Mouse (Mus musculus) kidney, adult 9 months (tissue): ENCODE measurements at regions not wholly inside any gene's neighbourhood (a gene's known extent, or its start where the extent isn't known, plus 50 kb on each side); places are given as distances from the start of the nearest gene placed in this dataset.
A peak's percentile ranks its signal among the peaks of the same experiment; 100 is the strongest.

Experiments used
- DNase-seq: peaks from one replicate; pipeline ENCODE4 v3.0.0; 2022

DNA sequence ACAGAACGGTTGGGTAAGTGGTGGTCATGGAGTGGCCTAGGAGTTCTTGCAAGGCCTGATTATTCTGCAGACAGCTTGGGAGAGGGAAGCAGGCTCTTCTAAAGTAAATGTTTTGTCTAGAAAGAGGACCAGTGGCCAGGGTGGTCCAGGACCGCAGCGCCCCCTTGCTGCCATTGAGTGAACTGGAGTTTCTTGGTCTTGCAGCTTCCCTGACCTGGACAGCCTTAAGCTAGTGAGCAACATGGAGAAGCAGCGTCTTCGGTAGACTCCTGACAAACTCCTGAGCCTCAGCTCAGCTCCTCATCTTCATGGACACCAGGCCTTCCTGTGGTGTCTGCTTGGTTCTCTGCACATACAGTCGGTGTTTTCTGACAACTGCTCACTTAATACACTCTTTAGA, 376.4 kb downstream of the Nkx6-1 start:
- DNase-seq = peak; percentile 50

DNA sequence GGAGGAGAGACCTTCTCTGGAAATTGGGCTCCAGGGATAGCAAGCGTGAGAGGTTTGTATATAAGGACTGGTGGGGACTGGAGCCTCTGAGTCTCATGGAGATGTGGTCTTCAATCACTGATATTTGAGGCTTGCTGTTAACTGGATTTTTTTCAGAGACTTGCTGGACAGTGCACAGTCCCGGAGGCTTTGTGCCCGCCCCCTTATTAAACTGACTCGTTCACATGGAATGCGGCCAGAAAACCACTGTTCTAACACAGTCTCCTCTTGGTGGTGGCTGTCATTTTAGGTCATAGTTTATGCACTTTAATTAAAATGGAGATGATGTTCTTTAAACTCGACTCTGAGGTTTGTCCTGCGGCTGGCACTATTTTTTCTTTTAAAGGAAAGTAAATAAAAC, 378.9 kb downstream of the Nkx6-1 start:
- no peak for DNase-seq

DNA sequence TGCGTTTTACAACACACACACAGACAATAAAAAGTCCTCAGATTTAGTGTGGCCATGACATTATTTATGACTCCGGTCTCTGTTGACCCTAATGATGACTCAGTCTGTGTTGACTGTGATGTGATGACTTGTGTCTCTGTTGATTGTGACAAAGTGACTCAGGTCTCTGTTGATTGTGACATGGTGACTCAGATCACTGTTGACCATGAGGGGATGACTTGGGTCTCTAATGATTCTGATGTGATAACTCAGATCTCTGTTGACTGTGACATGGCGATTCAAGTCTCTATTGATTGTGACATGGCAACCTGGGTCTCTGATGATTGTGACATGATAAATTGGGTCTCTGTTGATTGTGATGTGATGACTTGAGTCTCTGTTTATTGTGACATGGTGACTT, 405.0 kb downstream of the Gpat3 start:
- DNase-seq = no peak

DNA sequence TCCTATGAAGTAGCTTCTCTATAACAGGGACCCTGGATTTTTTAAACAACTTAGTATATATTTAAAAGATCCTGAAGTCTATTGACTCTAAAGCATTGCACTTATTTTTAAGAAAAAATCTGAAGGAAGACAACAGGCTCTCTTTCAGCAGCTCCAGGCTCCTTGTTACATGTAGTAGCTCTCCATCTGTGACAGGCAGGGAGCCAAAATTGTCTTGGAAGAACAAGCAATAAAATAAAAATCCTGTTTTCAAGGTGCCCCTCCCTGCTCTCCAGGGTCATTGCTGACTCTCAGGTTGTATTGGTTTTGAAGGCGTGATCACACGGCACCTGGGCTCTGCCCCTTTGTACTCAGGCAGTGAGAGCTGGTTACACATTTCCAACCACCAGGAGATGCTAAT, 397.1 kb downstream of the Gpat3 start:
- DNase-seq = no peak

DNA sequence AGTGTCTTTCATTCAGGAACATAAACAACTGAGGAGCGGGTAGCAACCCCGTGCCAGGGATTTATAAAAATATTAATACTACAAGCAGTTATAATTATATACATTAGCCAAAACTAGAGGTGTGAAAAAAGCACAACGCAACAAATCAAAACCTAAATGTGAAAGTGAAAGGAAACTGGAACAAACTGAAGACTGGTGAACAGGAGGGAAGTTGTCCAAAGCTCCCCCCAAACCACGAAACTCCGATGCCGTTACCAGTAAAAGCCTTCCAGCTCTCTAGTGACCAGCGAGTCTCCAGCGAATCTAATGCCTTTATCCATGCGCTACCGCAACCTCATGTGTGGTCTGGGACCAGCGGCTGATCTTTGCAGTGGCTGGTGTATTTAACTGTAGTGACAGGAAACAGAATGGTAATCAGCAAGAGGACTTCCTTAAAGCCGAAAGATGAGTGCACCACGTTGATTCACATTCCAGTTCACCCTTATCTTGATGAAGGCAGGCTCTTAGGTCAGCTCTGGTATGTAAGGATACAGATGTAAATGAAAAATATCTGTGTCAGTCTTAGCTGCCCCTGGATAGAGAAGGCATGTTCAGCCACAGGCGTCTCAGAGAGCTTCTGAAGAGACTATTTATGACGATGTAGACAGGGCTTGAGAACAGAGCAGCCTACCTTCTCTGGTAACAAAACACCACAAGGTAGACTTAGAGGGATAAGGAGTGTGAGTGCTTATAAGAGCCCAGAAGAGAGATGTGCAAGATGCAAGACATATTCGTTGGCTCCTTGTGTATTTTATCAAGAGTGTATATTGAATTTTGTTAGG, 394.0 kb downstream of the Gpat3 start:
- no peak for DNase-seq

DNA sequence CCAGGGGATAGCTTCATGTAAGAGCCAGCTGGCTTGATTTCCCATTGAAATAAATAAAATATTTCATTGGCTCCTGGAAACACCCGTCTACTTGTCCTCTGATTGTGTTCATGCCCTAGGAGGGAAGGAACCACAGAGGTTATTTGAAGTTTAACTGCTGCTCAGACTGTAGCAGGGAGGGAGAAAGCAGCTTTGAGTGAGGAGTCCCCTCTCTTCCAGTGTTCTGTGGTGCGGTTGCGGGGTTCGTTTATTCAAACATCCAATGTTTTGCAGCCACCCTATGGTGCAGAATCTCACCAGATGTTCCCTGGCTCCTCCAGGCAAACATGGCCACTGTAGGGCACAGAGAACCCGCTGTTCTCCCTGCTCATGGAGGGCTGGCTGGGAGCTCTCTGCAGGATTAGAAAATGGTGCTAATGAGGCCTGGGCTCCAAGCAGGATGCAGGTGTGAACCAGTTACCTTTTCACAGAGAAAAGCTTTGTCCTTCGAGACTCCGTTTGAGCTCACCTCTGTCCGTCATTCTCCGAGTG, 390.7 kb downstream of the Gpat3 start:
- DNase-seq = no peak

DNA sequence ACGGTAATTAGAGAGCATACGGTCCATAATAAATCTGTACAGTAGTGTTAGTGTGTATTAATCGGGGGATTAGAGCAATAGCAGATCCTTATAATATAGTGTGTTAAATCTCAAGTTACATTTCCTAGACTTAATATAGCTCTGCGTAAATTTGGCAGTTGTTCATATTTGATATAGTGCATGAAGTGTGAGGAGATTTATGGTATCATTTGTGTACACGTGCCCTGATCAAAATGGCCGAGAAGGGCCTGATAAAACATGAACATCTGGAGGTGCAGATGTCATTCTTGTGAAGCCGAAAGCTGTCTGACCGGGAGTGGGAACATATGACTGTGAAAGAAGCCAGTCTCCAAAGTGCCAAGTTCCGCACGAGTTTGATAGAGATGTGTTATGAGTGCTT, 376.9 kb downstream of the Gpat3 start:
- DNase-seq = no peak

DNA sequence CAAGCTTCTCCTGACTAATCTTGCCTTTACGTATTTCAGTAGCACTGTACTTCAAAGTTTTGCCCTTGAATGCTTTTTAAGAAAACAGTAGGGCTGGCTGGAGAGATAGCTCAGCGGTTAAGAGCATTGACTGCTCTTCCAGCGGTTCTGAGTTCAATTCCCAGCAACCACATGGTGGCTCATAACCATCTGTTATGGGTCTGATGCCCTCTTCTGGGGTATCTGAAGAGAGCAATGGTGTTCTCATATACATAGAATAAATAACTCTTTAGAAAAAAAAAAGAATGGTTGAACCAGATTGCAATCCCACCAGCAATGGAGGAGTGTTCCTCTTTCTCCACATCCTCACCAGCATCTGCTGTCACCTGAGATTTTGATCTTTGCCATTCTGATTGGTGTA, 372.6 kb downstream of the Gpat3 start:
- no peak for DNase-seq

DNA sequence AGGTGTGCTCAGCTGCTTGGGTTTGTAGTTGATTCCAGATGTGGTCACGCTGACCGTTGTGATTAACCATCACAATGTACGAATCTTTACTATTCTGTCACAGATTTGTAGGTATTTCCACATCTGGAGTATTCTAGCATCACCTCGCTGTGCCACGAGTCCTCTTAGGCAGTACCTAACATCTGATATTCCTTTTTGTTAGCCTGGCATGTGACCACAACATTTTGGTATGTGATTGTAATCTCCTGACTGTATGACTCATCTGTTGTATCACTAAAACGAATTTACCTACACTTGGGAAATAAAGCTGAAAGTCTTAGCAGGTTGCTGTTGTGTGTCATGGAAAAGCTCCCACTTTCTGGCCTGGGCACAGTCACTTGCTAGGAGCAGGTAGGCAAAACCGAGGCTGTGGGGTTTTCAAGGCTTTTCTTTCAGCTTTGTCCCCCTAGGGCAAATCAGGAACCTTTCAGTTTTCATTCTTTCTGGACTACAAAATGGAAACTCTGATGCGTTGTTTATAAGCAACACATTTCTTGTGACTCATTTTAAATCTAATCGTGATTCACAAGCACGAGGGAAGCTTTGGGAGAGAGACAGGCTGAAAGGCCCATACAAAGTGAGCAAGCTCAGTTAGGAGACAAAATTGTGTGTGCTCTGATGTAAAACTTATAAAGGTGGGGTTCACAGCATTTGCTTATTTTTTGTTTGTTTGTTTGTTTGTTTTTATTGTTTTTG, 371.5 kb downstream of the Gpat3 start:
- no peak for DNase-seq

DNA sequence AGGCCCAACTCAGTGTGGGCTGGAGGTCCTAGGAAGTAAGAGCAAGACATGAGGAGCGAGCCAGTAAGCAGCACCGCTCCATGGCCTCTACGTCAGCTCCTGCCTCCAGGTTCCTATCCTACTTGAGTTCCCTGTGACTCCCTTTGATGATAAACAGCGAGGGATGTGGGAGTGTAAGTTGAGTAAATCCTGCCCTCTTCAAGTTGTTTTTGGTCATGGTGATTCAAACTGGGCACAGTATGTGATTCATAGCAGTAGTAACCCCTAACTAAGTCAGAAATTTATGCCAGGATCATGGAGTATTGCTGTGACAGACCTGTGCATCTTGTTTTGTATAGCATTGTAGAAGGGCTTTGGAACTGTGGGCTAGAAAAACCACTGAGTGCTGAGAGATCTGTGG, 366.5 kb downstream of the Gpat3 start:
- DNase-seq = no peak

DNA sequence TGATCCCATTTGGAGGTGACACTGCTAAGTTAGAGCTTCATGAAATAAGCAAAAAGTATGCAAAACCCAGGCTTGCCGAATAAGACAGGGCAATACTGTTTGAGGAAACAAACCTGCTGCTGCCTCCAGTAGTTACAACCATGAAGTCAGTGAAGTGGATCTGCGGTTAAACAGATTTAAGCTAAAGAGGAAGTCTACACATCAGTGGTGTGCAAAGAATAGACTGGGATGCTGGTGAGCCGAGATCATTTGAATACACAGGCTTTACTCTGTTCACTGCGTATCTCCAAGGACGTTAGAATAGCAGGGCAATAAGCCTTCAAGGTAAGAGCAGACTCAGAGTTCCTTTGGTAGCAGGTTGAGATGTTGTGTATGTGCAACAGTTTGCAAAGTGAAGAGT, 362.6 kb downstream of the Gpat3 start:
- DNase-seq = no peak

DNA sequence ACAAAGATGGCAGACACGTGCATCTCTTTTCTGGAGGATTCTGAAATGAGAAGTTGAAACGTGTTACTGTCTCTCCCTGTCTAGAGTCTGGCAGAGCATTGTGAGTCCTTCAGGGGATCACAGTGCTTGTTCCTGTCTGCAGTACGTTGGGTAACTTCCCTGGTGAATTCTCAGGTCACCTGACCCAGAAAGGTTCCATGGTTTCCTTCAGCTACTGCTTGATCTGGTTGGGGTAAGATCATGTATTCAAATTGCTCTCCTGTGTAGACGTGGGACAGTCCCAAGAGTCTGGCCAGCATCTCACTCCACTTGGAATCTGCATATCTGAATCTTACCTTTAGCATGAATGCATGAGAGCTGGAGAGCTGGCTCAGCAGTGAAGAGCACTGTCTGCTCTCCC, 350.0 kb downstream of the Gpat3 start:
- no peak for DNase-seq

DNA sequence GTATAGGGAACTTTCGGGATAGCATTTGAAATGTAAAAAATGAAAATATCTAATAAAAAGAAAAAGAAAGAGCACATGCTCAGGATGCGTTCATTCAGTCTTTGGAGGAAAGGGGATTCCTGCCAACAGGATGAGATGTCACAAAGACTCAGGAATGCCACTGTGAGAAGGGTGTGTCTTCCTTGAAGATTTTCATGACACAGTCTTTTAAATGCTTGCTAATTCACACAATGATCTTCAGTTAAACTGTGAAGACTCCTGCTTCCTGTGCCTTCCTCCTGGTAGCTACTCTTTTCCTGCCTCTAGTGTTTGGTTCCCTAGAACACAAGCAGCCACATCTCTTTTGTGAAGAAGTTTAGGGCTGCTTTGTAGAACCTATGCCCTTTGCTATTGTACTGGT, 345.5 kb downstream of the Gpat3 start:
- DNase-seq = no peak

DNA sequence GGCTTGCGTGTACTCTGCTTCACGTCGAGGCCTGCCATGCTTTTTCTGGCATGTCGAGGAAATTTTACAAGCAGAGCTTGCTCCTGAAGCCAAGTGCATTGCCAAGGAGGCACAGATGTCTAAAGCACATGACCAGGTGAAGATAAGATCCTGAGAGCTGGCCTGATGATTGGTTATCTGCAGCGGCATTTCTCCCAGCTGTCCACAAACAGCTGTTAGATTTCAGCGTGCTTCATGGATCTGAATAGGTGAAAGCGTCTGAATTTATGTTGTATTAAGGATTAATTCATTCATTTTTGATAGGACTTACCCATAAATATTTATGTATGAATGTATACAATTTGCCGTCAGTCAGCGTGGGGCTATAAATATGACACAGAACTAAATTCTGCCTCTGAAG, 327.7 kb downstream of the Gpat3 start:
- DNase-seq = no peak

DNA sequence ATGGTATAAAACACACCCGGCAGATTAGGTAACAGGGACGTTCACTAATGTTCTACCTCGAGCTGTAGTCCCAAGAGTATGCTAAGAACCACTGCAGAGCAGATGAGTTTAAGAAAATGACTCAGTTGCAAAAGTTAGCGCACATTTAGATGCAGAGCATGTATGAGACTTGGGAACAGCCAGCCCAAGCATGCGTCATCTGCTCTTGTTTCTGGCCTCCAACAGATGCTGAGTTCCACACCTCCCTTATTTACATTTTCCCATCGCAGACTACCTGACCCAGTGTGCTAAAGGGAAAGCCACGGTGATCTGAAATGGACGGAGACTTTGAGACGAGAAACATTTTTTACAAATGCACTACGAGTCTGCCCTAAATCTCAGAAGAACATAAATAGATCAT, 327.3 kb downstream of the Gpat3 start:
- no peak for DNase-seq

DNA sequence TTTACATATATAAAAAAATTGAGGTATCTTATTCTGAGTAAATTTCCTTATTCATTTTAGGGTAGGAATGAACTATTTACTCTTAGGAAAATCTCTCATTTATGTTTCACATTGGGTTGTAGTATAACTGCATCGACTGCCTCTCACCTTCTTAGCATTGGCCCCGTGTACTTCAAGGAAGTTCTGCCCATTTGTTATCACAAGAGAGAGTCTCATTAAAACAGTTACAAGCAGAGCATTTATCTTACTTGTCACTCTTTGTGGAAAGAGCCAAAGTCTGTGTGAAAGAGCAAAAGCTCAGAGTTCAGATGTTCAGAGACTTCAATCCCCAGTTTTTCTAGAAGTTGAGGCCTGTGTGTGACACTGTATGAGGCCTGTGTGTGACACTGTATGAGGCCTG, 323.6 kb downstream of the Gpat3 start:
- DNase-seq = no peak

DNA sequence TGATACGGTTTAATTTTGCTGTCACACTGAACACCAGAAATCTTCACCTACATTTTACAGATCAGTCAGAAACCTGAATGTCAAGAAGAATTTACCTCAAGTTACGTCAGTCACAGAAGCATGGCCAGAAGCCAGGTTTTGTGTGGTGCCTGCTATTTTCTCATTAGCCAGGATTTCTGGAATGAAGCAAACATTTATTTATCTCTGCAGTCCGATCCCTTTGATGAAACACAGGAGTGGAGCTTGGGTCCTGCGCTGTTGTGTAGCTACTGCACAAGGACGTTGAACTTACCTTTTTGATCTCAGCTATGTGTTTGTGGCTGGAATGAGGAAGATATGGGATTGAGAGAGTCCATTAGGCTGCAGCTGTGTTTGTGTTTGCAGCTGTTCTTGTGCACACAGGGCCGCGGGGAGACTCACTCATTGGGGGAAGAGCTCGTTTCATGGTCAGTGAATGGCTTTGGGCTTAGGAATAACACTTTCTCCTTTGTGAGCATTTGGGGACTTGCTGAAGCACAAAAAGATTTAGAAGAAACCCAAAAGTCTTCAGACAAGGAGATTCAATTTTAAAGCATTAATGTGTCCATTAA, 318.2 kb downstream of the Gpat3 start:
- peak; percentile 35 for DNase-seq

DNA sequence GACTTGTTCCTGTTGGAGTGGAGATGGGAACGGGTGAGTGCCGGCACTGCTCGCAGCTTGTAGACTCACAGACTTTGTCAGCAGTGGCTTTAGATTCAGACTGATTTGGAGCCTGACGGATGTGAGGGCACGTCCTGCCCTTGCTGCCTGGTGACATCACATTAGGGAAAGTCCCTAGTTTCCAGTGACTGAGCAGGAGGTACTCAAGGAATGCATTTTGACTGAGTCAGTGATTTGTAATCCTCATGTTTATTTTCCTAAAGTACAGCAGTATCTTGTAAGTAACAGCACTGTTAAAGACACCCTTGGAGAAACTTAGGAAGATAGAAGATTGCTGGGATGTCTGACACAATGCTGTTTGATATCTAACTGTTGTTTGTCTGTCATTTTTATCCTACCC, 317.6 kb downstream of the Gpat3 start:
- peak; percentile 60 for DNase-seq

DNA sequence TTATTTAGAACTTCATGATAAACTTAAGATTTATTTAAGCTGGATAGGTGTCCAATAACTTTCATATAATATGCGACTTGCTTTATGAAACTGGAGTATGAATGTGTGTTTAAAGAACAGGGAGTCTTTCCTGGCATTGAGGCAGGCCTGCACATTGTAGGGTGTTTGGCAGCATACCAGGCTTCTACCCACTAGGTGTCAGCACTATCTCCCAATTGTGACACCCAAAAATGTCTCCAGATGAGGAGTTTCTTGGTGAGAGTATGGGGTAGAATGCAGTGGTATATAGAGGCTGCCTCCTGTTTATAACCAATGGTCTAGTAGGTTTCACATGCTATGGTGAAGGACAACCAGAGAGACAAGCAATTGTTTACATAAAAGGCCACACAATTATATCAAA, 311.9 kb downstream of the Gpat3 start:
- no peak for DNase-seq

DNA sequence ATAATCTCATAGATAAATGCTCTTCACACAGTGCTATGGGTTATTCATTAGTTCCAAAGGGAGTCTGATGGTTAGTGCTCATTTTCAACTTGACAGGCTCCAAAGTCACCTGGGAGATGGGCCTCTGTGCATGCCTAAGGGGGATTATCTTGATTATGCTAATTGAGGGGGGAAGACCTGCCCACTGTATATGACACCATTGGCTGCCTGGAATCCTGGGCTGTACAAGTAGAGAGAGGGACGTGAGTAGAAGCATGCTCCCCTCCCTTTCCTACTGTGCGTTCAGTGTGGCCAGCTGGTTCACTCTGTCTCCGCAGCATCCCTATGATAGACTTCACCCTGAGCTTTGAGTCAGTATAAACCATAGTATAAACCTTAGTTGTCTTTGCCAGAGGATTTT, 300.8 kb downstream of the Gpat3 start:
- DNase-seq = no peak

DNA sequence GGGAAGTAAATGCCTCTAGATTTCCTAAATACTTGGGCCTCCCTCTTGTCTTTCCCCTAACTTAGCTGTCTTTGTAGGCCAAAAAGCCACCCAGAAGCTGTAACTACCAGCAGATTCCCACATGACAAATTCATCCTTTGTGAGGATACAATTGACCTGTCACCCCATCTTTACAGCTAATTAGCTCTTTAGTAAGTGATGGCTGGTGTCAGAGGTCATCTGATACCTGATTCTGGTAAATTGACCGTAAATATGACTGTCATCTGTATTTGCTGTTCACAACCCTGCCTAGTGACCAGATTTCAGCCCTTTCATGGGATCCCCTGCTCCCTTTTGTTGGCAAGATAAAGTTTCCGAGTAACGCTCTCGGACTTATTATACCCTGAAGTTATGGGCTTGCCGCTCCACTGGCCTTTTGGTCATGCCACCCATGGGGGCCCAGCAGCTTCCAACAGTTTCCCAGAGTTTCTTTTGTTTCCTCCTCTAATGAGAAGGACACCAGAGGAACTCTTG, 279.5 kb downstream of the Gpat3 start:
- no peak for DNase-seq

DNA sequence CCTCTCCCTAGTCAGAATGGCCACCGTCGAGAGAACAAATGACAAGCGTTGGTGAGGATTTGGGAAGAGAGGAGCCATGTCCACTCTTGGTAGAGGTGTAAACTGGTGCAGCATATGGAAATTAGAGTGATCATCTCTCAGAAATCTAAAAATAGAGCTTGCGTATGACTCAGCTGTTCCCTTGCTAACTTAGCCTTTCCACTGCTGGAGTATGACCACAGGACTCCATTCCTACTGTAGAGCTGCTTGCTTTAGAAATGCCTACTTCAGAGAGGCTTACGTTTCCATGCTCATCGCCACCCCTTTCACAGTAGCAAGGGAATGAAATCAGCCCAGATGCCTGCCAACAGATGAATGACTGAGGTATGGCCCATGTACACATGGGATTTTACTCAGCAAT, 277.4 kb downstream of the Gpat3 start:
- DNase-seq = no peak

DNA sequence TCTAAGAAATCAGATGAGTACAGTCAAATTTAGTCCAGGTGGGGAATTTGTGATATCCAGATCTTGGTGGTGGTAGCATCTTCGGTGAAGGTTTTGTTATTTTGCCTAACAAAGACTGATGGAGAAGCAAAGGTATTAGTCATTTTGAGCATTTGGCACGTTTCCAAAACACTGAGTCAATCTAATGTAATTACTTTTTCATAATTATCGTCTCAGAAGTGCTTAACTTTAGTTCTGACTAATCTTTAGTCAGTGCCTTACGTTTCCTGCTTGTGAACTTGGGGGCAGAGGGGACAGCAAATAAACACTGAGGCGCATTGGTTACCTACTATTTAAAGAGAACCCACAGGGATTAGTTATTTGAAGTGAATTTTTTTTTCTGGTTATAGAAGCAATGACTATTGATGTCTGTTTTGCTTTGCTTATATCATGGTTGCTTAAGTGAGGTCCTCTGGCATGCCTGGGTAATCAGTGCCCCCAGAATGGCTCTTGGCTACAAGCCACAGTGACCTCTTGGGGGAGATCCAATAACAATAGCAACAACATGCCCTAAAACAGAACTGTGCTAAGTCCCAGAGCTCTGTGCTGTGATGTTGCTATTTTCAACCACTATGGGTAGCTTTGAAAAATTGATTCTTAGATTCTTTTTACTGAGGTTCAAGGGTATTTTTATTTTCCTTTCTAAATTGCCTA, 275.1 kb downstream of the Gpat3 start:
- peak; percentile 12 for DNase-seq
